Mouse (Mus musculus) brown adipose tissue, adult 24 weeks (tissue): ENCODE data around the gene Rtp4. TPM values are rescaled to one million over a fixed set of nuclear protein-coding genes. Genes with fewer than 3 reads are reported as not detected.

Experiments used
- H3K27ac ChIP-seq: fragments of 200-500 bp; replicated peaks from 2 replicates; pipeline ENCODE4 v1.5.1; 2012; ENCODE audit warnings: low read depth, mild to moderate bottlenecking, low read length
- H3K4me1 ChIP-seq: fragments of 200-500 bp; 2 replicates; pipeline ENCODE4 v1.6.1; 2012; ENCODE audit warnings: low read length, mixed read lengths; ENCODE audit not compliant: control insufficient read depth, insufficient read depth, insufficient read length
- H3K4me3 ChIP-seq: fragments of 200-500 bp; 2 replicates; pipeline ENCODE4 v1.5.1; 2012; ENCODE audit warnings: low read depth, mild to moderate bottlenecking, low read length, moderate library complexity; ENCODE audit not compliant: insufficient read depth
- polyA plus RNA-seq: library from polyadenylated mRNA; stranded (reverse); fragments of >200 nt; gene quantifications from 2 replicates; pipeline ENCODE4 v1.2.4, GENCODE M21; 2012; ENCODE audit not compliant: missing spikeins, insufficient read depth, insufficient read length

Gene Rtp4
- polyA plus RNA-seq, 1 experiment = 7.4 TPM

- H3K27ac ChIP-seq = no peak overlapping the region
Measured at GRCm38 (mm10) chr16:23592501-23592900, 72.4 kb downstream of the Rtp4 start.

GRCm38 (mm10) chr16:23596696-23597095, 76.6 kb downstream of the Rtp4 start:
- Histone ChIP-seq H3K27ac (no peak overlapping the region), H3K4me1 (no peaks in the 10 kb centered on the region), H3K4me3 (no peak overlapping the region)

More at GRCm38 (mm10) chr16:23592501-23592900, 72.4 kb downstream of the Rtp4 start:
- Histone ChIP-seq H3K4me1 (no peaks in the 10 kb centered on the region), H3K4me3 (no peak overlapping the region)

GRCm38 (mm10) chr16:23597968-23598367, 77.9 kb downstream of the Rtp4 start:
- H3K4me1 ChIP-seq = no peaks in the 10 kb centered on the region
- H3K4me3 ChIP-seq = no peak overlapping the region
- H3K27ac ChIP-seq = no peak overlapping the region

- Histone ChIP-seq H3K27ac (no peak overlapping the region), H3K4me1 (peaks cover 6% of the 10 kb centered on the region; the same call in 1 of the 2 replicates), H3K4me3 (no peak overlapping the region)
Measured at GRCm38 (mm10) chr16:23606220-23606619, 86.1 kb downstream of the Rtp4 start.

- Histone ChIP-seq H3K4me1 (peaks cover 6% of the 10 kb centered on the region; the same call in 1 of the 2 replicates), H3K27ac (no peak overlapping the region), H3K4me3 (no peak overlapping the region)
Measured at GRCm38 (mm10) chr16:23606651-23607050, 86.6 kb downstream of the Rtp4 start.

- Histone ChIP-seq H3K27ac (no peak overlapping the region), H3K4me1 (peaks cover 8% of the 10 kb centered on the region; the same call in 1 of the 2 replicates)
Measured at GRCm38 (mm10) chr16:23607911-23608410, 87.9 kb downstream of the Rtp4 start.

GRCm38 (mm10) chr16:23609748-23610185, 89.7 kb downstream of the Rtp4 start:
- Histone ChIP-seq H3K27ac (peak overlapping the region; percentile 89), H3K4me1 (peaks cover 11% of the 10 kb centered on the region; the same call in 1 of the 2 replicates), H3K4me3 (peak overlapping the region; percentile 80)

More at GRCm38 (mm10) chr16:23607911-23608410, 87.9 kb downstream of the Rtp4 start:
- H3K4me3 ChIP-seq = no peak overlapping the region

- H3K27ac ChIP-seq = no peak overlapping the region
- H3K4me3 ChIP-seq = no peak overlapping the region
- H3K4me1 ChIP-seq = no peaks in the 10 kb centered on the region
Measured at GRCm38 (mm10) chr16:23624205-23624604, 104.1 kb downstream of the Rtp4 start.

GRCm38 (mm10) chr16:23631531-23631930, 111.4 kb downstream of the Rtp4 start:
- H3K4me3 ChIP-seq = no peak overlapping the region
- H3K4me1 ChIP-seq = no peaks in the 10 kb centered on the region
- H3K27ac ChIP-seq = no peak overlapping the region

GRCm38 (mm10) chr16:23632681-23633080, 112.6 kb downstream of the Rtp4 start:
- Histone ChIP-seq H3K27ac (no peak overlapping the region), H3K4me1 (no peaks in the 10 kb centered on the region), H3K4me3 (no peak overlapping the region)

GRCm38 (mm10) chr16:23653028-23653427, 132.9 kb downstream of the Rtp4 start:
- no peak overlapping the region for H3K27ac ChIP-seq
- no peaks in the 10 kb centered on the region for H3K4me1 ChIP-seq
- no peak overlapping the region for H3K4me3 ChIP-seq

- Histone ChIP-seq H3K4me1 (no peaks in the 10 kb centered on the region), H3K27ac (no peak overlapping the region)
Measured at GRCm38 (mm10) chr16:23653479-23653878, 133.4 kb downstream of the Rtp4 start.

GRCm38 (mm10) chr16:23659597-23660531, 139.8 kb downstream of the Rtp4 start:
- H3K4me1 ChIP-seq = no peaks in the 10 kb centered on the region
- no peak overlapping the region for H3K4me3 ChIP-seq
- H3K27ac ChIP-seq = no peak overlapping the region

More at GRCm38 (mm10) chr16:23653479-23653878, 133.4 kb downstream of the Rtp4 start:
- H3K4me3 ChIP-seq = no peak overlapping the region
